Mouse (Mus musculus): ENCODE measurements around the gene Igdcc4.

- TF ChIP-seq GATA1 (IDR thresholded peaks at IDR 0.05; ENCODE audit: borderline replicate concordance, low read length) = no peak
- TF ChIP-seq FLI1 (IDR thresholded peaks at IDR 0.05; ENCODE audit: low read length) = no peak
Observed at GRCm38 (mm10) chr9:65175939-65176871, 74.9 kb downstream of the Igdcc4 start.
